Mouse (Mus musculus) thymus, adult 2 months (tissue): ENCODE data around the gene Vmn1r13.

Source experiments
- CTCF ChIP-seq: fragments of 200-500 bp; IDR thresholded peaks from 2 replicates; pipeline ENCODE4 v1.5.1; 2012; ENCODE audit warnings: mild to moderate bottlenecking, control low read depth, low read length, moderate library complexity, borderline replicate concordance; ENCODE audit not compliant: control insufficient read depth, poor library complexity, insufficient read depth; ENCODE audit errors: extremely low read depth
- POLR2A ChIP-seq: fragments of 200-500 bp; IDR thresholded peaks from 2 replicates; pipeline ENCODE4 v1.6.1; 2012; ENCODE audit warnings: mild to moderate bottlenecking, low read length, control low read depth, moderate library complexity; ENCODE audit not compliant: control insufficient read depth, poor library complexity, insufficient read depth; ENCODE audit errors: extremely low read depth

- TF ChIP-seq POLR2A (no peak), CTCF (no peak)
Observed at GRCm38 (mm10) chr6:57260990-57261389, 57.9 kb downstream of the Vmn1r13 start.
